8 mouse cellular contexts compared by ENCODE assay signal in the genomic region with DNA sequence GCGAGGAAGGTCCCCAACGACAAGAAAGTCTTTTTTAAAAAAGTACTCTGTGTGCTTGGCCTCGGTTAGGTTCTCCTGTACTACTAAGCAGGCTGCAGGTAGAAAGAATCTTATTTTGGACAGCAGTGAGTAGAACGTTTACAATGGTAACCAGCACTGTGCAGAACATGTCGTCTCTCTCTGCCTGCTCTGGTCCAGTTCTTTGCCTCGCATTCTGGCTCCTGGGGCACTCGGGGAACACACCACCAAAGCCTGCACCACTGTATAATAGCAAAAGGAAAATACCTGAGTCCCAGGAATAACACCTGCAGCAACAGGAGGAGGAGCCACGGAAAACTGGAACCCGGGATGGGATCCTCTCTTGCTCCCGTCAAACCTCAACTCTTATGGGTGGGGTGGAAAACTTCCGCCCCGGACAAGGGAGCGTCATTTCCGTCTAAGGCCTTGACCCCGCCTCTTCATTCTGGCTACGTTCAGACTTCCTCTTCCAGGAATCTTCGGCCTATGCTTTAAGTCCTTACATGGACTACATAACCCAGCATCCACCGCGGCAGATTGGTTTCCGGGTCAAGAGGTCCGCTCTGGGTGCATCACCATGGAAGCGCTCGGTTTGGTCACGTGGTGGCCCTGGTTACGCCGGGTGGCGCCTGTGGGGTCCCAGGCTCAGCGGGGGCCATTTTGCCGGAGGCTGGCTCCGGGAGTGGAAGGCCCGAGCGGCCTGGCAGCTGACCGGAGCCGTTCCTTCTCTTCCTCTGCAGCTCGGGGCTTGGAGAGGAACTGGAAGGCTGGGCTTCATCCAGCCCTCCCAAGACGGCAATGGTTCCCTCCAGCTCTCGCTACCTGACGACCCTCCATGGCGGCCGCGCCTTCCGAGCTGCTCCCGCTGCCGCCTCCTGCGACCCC. TPM values are rescaled to one million over a fixed set of nuclear protein-coding genes. Genes with fewer than 3 reads are reported as not detected.
DNase-seq lines count a peak whose midpoint lies in the region; ATAC-seq lines count a peak whose summit lies in the region.

A gene (minus strand): TSS at position 411 of the 903 bp plus-strand sequence.
A gene (plus strand): TSS at position 681 of the 903 bp plus-strand sequence.

- WGBS in hindbrain, embryonic 14.5 days, result under 1% methylated on average over 42 of the region's 45 CpGs

- H3K27me3 ChIP-seq in hindbrain, embryonic 14.5 days (ENCODE audit: control insufficient read depth, insufficient read depth, low read length), result no peaks in the 10 kb centered on the region

- H3K9me3 ChIP-seq in hindbrain, embryonic 14.5 days (ENCODE audit: control insufficient read depth, low read length), result no peaks in the 10 kb centered on the region

- H3K4me2 ChIP-seq in hindbrain, embryonic 14.5 days (replicated peaks), result peak within 1 kb of the TSS; percentile 98

- peak; percentile 100 for DNase-seq in R1 (ENCODE audit: low read depth, low spot score)
- peak; percentile 97 to 98 for DNase-seq in cerebellum, postnatal 25 days
- peak; percentile 98 to 99 for DNase-seq in frontal cortex, postnatal 25 days (ENCODE audit: low spot score in 2 of 2)
- peak; percentile 100 for DNase-seq in hindbrain, embryonic 14.5 days (ENCODE audit: low spot score)
- peak; percentile 99 for DNase-seq in layer of hippocampus, postnatal 36 days
- DNase-seq in lung, postnatal 36 days, result peak; percentile 100
- DNase-seq in retina, postnatal 1 day, result peak; percentile 100
- DNase-seq in urinary bladder, adult 18-20 months (ENCODE audit: low spot score in 2 of 2), result peak; percentile 98 to 99

- H3K4me1 ChIP-seq in hindbrain, embryonic 14.5 days (replicated peaks; ENCODE audit: control insufficient read depth, insufficient read depth, low read length), result peaks cover 38% of the 10 kb centered on the region

- no peaks in the 10 kb centered on the region for H3K36me3 ChIP-seq in hindbrain, embryonic 14.5 days (replicated peaks; ENCODE audit: control insufficient read depth, insufficient read depth)

- peak within 1 kb of the TSS; percentile 86 for H3K9ac ChIP-seq in hindbrain, embryonic 14.5 days

- H3K4me3 ChIP-seq in hindbrain, embryonic 14.5 days (replicated peaks; ENCODE audit: low read length), result peak within 1 kb of the TSS; percentile 88

- ATAC-seq in hindbrain, embryonic 14.5 days (ENCODE audit: low FRiP score), result peak; percentile 99

- H3K27ac ChIP-seq in hindbrain, embryonic 14.5 days, result peak within 1 kb of the TSS; percentile 88

RNA-seq across cellular contexts. Expression of the first gene that starts in this region (rescaled TPM):
- 33.1 and 33.8 TPM in 2 replicates for polyA plus RNA-seq in hindbrain, embryonic 14.5 days (2014; fragmentation: Nextera tagmentation; extraction: Ambion mirVana)
- 10 to 100 TPM; 26.2 to 26.8 TPM for total RNA-seq in layer of hippocampus, postnatal 36 days (2021)

RNA-seq across cellular contexts. Expression of the second gene that starts in this region (rescaled TPM):
- polyA plus RNA-seq in hindbrain, embryonic 14.5 days (2014; fragmentation: Nextera tagmentation; extraction: Ambion mirVana), result 25.1 and 26.4 TPM in 2 replicates
- 10 to 100 TPM; 55.5 to 56.4 TPM for total RNA-seq in layer of hippocampus, postnatal 36 days (2021)

Comparison
In these comparisons a context has a peak if more than half of its experiments do, and no peak if none do; other contexts are left out.
1. Peak in every context shown above with its lines: DNase-seq, ATAC-seq, H3K4me3 ChIP-seq and H3K27ac ChIP-seq.